Mouse (Mus musculus): ENCODE data around the gene Tcirg1. TPM values are rescaled to one million over a fixed set of nuclear protein-coding genes. Genes with fewer than 3 reads are reported as not detected.

The Tcirg1 gene
- polyA plus RNA-seq, 1 experiment from 2014 or later = 56.8 TPM

- H3K9me3 ChIP-seq (ENCODE audit: control insufficient read depth, low read length) = no peaks in the 10 kb centered on the region
These were observed 22.4 kb upstream of the Tcirg1 start, which contains the start of gene Aldh3b1 for GRCm38 (mm10) chr19:3929211-3929941. Gene Aldh3b1, minus strand, starts transcription at chr19:3929808.

GRCm38 (mm10) chr19:3928779-3929178 lies 21.8 kb upstream of the Tcirg1 start:
- 81% methylated on average over 4 of the region's 4 CpGs for WGBS
- H3K36me3 ChIP-seq (ENCODE audit: control insufficient read depth, insufficient read depth, low read length) = no peaks in the 10 kb centered on the region
- no peak for ATAC-seq (ENCODE audit: low read depth)
- H3K9me3 ChIP-seq (ENCODE audit: control insufficient read depth, low read length) = no peaks in the 10 kb centered on the region
- no peaks in the 10 kb centered on the region for H3K27me3 ChIP-seq (ENCODE audit: control insufficient read depth, insufficient read depth, low read depth, low read length)
- peaks cover 30% of the 10 kb centered on the region for H3K4me1 ChIP-seq (replicated peaks; ENCODE audit: control insufficient read depth, insufficient read depth, low read length)
- peak overlapping the region; percentile 90 for H3K27ac ChIP-seq (ENCODE audit: low read length)
- H3K9ac ChIP-seq (ENCODE audit: low read length) = no peak overlapping the region; the same call in 1 of the 2 replicates
- no peak overlapping the region for H3K4me3 ChIP-seq (ENCODE audit: low read length)
- 0 out of 2 replicates have a peak overlapping the region, but pooled peaks have one; percentile 18 for H3K4me2 ChIP-seq (ENCODE audit: low read depth, low read length)

More at GRCm38 (mm10) chr19:3929211-3929941, 22.4 kb upstream of the Tcirg1 start, which contains the start of gene Aldh3b1:
- peak within 1 kb of the TSS; percentile 12; the same call in 1 of the 2 replicates for H3K4me3 ChIP-seq (ENCODE audit: low read length)
- WGBS = 24% methylated on average over 12 of the region's 12 CpGs
- peak; percentile 80 for ATAC-seq (ENCODE audit: low read depth)
- no peaks in the 10 kb centered on the region for H3K27me3 ChIP-seq (ENCODE audit: control insufficient read depth, insufficient read depth, low read depth, low read length)
- no peaks in the 10 kb centered on the region for H3K36me3 ChIP-seq (ENCODE audit: control insufficient read depth, insufficient read depth, low read length)
- peak within 1 kb of the TSS; percentile 30 for H3K9ac ChIP-seq (ENCODE audit: low read length)
- peak within 1 kb of the TSS; percentile 30; the same call in 1 of the 2 replicates for H3K4me2 ChIP-seq (ENCODE audit: low read depth, low read length)
- H3K27ac ChIP-seq (ENCODE audit: low read length) = peak within 1 kb of the TSS; percentile 90
- peaks cover 27% of the 10 kb centered on the region for H3K4me1 ChIP-seq (replicated peaks; ENCODE audit: control insufficient read depth, insufficient read depth, low read length)

- Histone ChIP-seq H3K27me3 (ENCODE audit: control insufficient read depth, insufficient read depth, low read depth, low read length) (no peaks in the 10 kb centered on the region), H3K27ac (ENCODE audit: low read length) (no peak overlapping the region), H3K4me3 (ENCODE audit: low read length) (no peak overlapping the region), H3K9ac (ENCODE audit: low read length) (no peak overlapping the region), H3K4me1 (replicated peaks; ENCODE audit: control insufficient read depth, insufficient read depth, low read length) (peaks cover 37% of the 10 kb centered on the region), H3K9me3 (ENCODE audit: control insufficient read depth, low read length) (no peaks in the 10 kb centered on the region), H3K4me2 (ENCODE audit: low read depth, low read length) (no peak overlapping the region), H3K36me3 (ENCODE audit: control insufficient read depth, insufficient read depth, low read length) (no peaks in the 10 kb centered on the region)
- no peak for ATAC-seq (ENCODE audit: low read depth)
- 77% methylated on average over 4 of the region's 4 CpGs for whole genome bisulfite sequencing
These were observed 21.1 kb upstream of the Tcirg1 start for GRCm38 (mm10) chr19:3927989-3928388.

GRCm38 (mm10) chr19:3926685-3927084 lies 19.8 kb upstream of the Tcirg1 start:
- H3K4me1 ChIP-seq (replicated peaks; ENCODE audit: control insufficient read depth, insufficient read depth, low read length) = peaks cover 41% of the 10 kb centered on the region
- H3K27ac ChIP-seq (ENCODE audit: low read length) = peak overlapping the region; percentile 23; the same call in 1 of the 2 replicates
- H3K9ac ChIP-seq (ENCODE audit: low read length) = no peak overlapping the region
- H3K36me3 ChIP-seq (ENCODE audit: control insufficient read depth, insufficient read depth, low read length) = no peaks in the 10 kb centered on the region
- 62% methylated on average over 6 of the region's 6 CpGs for WGBS
- H3K9me3 ChIP-seq (ENCODE audit: control insufficient read depth, low read length) = no peaks in the 10 kb centered on the region
- ATAC-seq (ENCODE audit: low read depth) = no peak
- H3K4me3 ChIP-seq (ENCODE audit: low read length) = no peak overlapping the region
- H3K27me3 ChIP-seq (ENCODE audit: control insufficient read depth, insufficient read depth, low read depth, low read length) = no peaks in the 10 kb centered on the region
- H3K4me2 ChIP-seq (ENCODE audit: low read depth, low read length) = no peak overlapping the region

GRCm38 (mm10) chr19:3926279-3926678 lies 19.3 kb upstream of the Tcirg1 start:
- peak overlapping the region; percentile 23; the same call in 1 of the 2 replicates for H3K27ac ChIP-seq (ENCODE audit: low read length)
- H3K4me3 ChIP-seq (ENCODE audit: low read length) = no peak overlapping the region
- peaks cover 41% of the 10 kb centered on the region for H3K4me1 ChIP-seq (replicated peaks; ENCODE audit: control insufficient read depth, insufficient read depth, low read length)
- H3K9ac ChIP-seq (ENCODE audit: low read length) = no peak overlapping the region
- WGBS = 35% methylated on average over 3 of the region's 3 CpGs
- H3K36me3 ChIP-seq (ENCODE audit: control insufficient read depth, insufficient read depth, low read length) = no peaks in the 10 kb centered on the region
- H3K27me3 ChIP-seq (ENCODE audit: control insufficient read depth, insufficient read depth, low read depth, low read length) = no peaks in the 10 kb centered on the region
- H3K9me3 ChIP-seq (ENCODE audit: control insufficient read depth, low read length) = no peaks in the 10 kb centered on the region
- H3K4me2 ChIP-seq (ENCODE audit: low read depth, low read length) = no peak overlapping the region
- peak; percentile 32; the same call in 1 of the 2 replicates for ATAC-seq (ENCODE audit: low read depth)

GRCm38 (mm10) chr19:3925859-3926258 lies 18.9 kb upstream of the Tcirg1 start:
- H3K4me3 ChIP-seq (ENCODE audit: low read length) = no peak overlapping the region
- WGBS = 71% methylated on average over 6 of the region's 6 CpGs
- no peak overlapping the region; the same call in 1 of the 2 replicates for H3K27ac ChIP-seq (ENCODE audit: low read length)
- H3K27me3 ChIP-seq (ENCODE audit: control insufficient read depth, insufficient read depth, low read depth, low read length) = no peaks in the 10 kb centered on the region
- H3K4me1 ChIP-seq (replicated peaks; ENCODE audit: control insufficient read depth, insufficient read depth, low read length) = peaks cover 40% of the 10 kb centered on the region
- no peak for ATAC-seq (ENCODE audit: low read depth)
- H3K4me2 ChIP-seq (ENCODE audit: low read depth, low read length) = no peak overlapping the region
- no peaks in the 10 kb centered on the region for H3K9me3 ChIP-seq (ENCODE audit: control insufficient read depth, low read length)
- no peaks in the 10 kb centered on the region for H3K36me3 ChIP-seq (ENCODE audit: control insufficient read depth, insufficient read depth, low read length)
- H3K9ac ChIP-seq (ENCODE audit: low read length) = no peak overlapping the region; the same call in 1 of the 2 replicates

- Histone ChIP-seq H3K4me3 (ENCODE audit: low read length) (no peak overlapping the region), H3K27me3 (ENCODE audit: control insufficient read depth, insufficient read depth, low read depth, low read length) (no peaks in the 10 kb centered on the region), H3K4me2 (ENCODE audit: low read depth, low read length) (no peak overlapping the region), H3K36me3 (ENCODE audit: control insufficient read depth, insufficient read depth, low read length) (no peaks in the 10 kb centered on the region), H3K4me1 (replicated peaks; ENCODE audit: control insufficient read depth, insufficient read depth, low read length) (peaks cover 30% of the 10 kb centered on the region), H3K27ac (ENCODE audit: low read length) (no peak overlapping the region), H3K9ac (ENCODE audit: low read length) (no peak overlapping the region), H3K9me3 (ENCODE audit: control insufficient read depth, low read length) (no peaks in the 10 kb centered on the region)
- WGBS = 92% methylated on average over 7 of the region's 7 CpGs
- no peak for ATAC-seq (ENCODE audit: low read depth)
These were observed 17.9 kb upstream of the Tcirg1 start for GRCm38 (mm10) chr19:3924868-3925267.

GRCm38 (mm10) chr19:3924190-3924589 lies 17.3 kb upstream of the Tcirg1 start:
- peak overlapping the region; percentile 26; the same call in 1 of the 2 replicates for H3K27ac ChIP-seq (ENCODE audit: low read length)
- H3K9ac ChIP-seq (ENCODE audit: low read length) = no peak overlapping the region
- no peaks in the 10 kb centered on the region for H3K27me3 ChIP-seq (ENCODE audit: control insufficient read depth, insufficient read depth, low read depth, low read length)
- H3K4me2 ChIP-seq (ENCODE audit: low read depth, low read length) = no peak overlapping the region
- H3K4me3 ChIP-seq (ENCODE audit: low read length) = no peak overlapping the region
- peaks cover 23% of the 10 kb centered on the region for H3K4me1 ChIP-seq (replicated peaks; ENCODE audit: control insufficient read depth, insufficient read depth, low read length)
- no peaks in the 10 kb centered on the region for H3K9me3 ChIP-seq (ENCODE audit: control insufficient read depth, low read length)
- no peaks in the 10 kb centered on the region for H3K36me3 ChIP-seq (ENCODE audit: control insufficient read depth, insufficient read depth, low read length)
- WGBS = 71% methylated on average over 8 of the region's 8 CpGs
- no peak for ATAC-seq (ENCODE audit: low read depth)

GRCm38 (mm10) chr19:3923586-3923985 lies 16.7 kb upstream of the Tcirg1 start:
- 33% methylated on average over 13 of the region's 13 CpGs for WGBS
- peaks cover 19% of the 10 kb centered on the region for H3K4me1 ChIP-seq (replicated peaks; ENCODE audit: control insufficient read depth, insufficient read depth, low read length)
- H3K27me3 ChIP-seq (ENCODE audit: control insufficient read depth, insufficient read depth, low read depth, low read length) = no peaks in the 10 kb centered on the region
- no peak overlapping the region for H3K4me2 ChIP-seq (ENCODE audit: low read depth, low read length)
- H3K9ac ChIP-seq (ENCODE audit: low read length) = no peak overlapping the region
- no peaks in the 10 kb centered on the region for H3K9me3 ChIP-seq (ENCODE audit: control insufficient read depth, low read length)
- peak overlapping the region; percentile 53; the same call in 1 of the 2 replicates for H3K27ac ChIP-seq (ENCODE audit: low read length)
- ATAC-seq (ENCODE audit: low read depth) = peak; percentile 23
- no peak overlapping the region for H3K4me3 ChIP-seq (ENCODE audit: low read length)
- H3K36me3 ChIP-seq (ENCODE audit: control insufficient read depth, insufficient read depth, low read length) = no peaks in the 10 kb centered on the region

Data from lung, embryonic 16.5 days (tissue).